Mouse (Mus musculus) G1E (cell line): ENCODE results near the gene Gdf3. TPM values are rescaled to one million over a fixed set of nuclear protein-coding genes. Genes with fewer than 3 reads are reported as not detected.
A peak's percentile ranks its signal among the peaks of the same experiment; 100 is the strongest.

Experiments
- ATAC-seq: 2 replicates; pipeline ENCODE4 v1.8.0; 2016; ENCODE audit warnings: mild to moderate bottlenecking; ENCODE audit not compliant: insufficient number of reproducible peaks, poor library complexity, low FRiP score, severe bottlenecking; ENCODE audit errors: extremely low read depth
- DNase-seq: peaks from one replicate; pipeline ENCODE4 v3.0.0; 2012; ENCODE audit warnings: low spot score
- H3K27me3 ChIP-seq: 2 replicates; pipeline ENCODE4 v1.6.1; 2012; ENCODE audit warnings: mild to moderate bottlenecking, low read length, inconsistent platforms; ENCODE audit not compliant: insufficient read depth
- H3K36me3 ChIP-seq: replicated peaks from 2 replicates; pipeline ENCODE3; 2012; ENCODE audit warnings: mild to moderate bottlenecking, inconsistent platforms
- H3K4me1 ChIP-seq: 2 replicates; pipeline ENCODE4 v1.6.1; 2012; ENCODE audit warnings: low read depth, low read length, inconsistent platforms, mixed read lengths; ENCODE audit not compliant: insufficient read depth
- H3K4me3 ChIP-seq: 2 replicates; pipeline ENCODE4 v1.5.1; 2012; ENCODE audit warnings: low read depth, mild to moderate bottlenecking, inconsistent platforms, low read length, moderate library complexity, mixed read lengths
- H3K9me3 ChIP-seq: replicated peaks from 2 replicates; pipeline ENCODE4 v1.6.1; 2012; ENCODE audit warnings: inconsistent platforms
- CTCF ChIP-seq: IDR thresholded peaks from 2 replicates; pipeline ENCODE4 v1.5.1; 2012; ENCODE audit warnings: low read depth, low read length, inconsistent platforms, mixed read lengths
- GATA1 ChIP-seq: IDR thresholded peaks from 2 replicates; pipeline ENCODE4 v1.6.1; 2012; ENCODE audit warnings: borderline replicate concordance, low read length, inconsistent platforms, mixed read lengths
- GATA2 ChIP-seq: IDR thresholded peaks from 2 replicates; pipeline ENCODE4 v1.6.1; 2012; ENCODE audit warnings: low read depth, low read length, inconsistent platforms, borderline replicate concordance
- TAL1 ChIP-seq: conservative IDR thresholded peaks from 2 replicates; pipeline ENCODE4 v1.6.1; 2012; ENCODE audit warnings: low read depth, low read length, inconsistent platforms, mixed read lengths
- polyA plus RNA-seq: library from polyadenylated mRNA; stranded (reverse); fragments of >175 nt; gene quantifications from 2 replicates; pipeline ENCODE4 v1.2.3, GENCODE M21; 2012
- total RNA-seq, 2 experiments: library from RNA; stranded (forward) in 1 of 2; stranded (reverse) in 1 of 2; fragments of 200-1000 nt in 1 of 2; fragments of >200 nt in 1 of 2; fragmentation: Nextera tagmentation in 1 of 2; gene quantifications; 2 replicates each; pipeline ENCODE4 v1.2.3; 2014 to 2017

The Gdf3 gene
- total and polyA plus RNA-seq, 3 experiments = 0.04 to 0.05 TPM; not detected in 1

DNA sequence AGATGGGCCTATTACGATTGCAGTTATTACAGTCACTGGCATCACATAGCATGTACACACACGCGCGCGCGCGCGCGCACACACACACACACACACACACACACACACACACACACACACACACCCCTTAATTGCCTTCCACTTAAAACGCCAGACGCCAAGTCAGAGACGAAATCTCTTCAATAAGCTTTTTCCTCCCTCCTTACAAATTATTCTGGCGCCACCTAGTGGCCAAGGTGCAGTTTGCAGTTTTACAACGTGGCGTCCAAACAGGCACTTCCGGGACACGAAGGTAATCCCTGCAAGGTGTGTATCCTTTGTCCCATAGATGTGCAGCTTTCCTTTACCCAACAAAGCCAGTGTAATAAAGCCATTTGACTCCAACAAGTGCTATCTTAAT, 49.5 kb downstream of the Gdf3 start:
- H3K4me1 ChIP-seq = peaks cover 18% of the 10 kb centered on the region
- no peaks in the 10 kb centered on the region for H3K36me3 ChIP-seq
- ATAC-seq (peak; percentile 54), DNase-seq (peak; percentile 62)
- H3K4me3 ChIP-seq = no peak overlapping the region
- peaks cover 14% of the 10 kb centered on the region for H3K27me3 ChIP-seq
- H3K9me3 ChIP-seq = no peaks in the 10 kb centered on the region
- TF ChIP-seq GATA2 (no peak), TAL1 (no peak), CTCF (peak; percentile 52)

DNA sequence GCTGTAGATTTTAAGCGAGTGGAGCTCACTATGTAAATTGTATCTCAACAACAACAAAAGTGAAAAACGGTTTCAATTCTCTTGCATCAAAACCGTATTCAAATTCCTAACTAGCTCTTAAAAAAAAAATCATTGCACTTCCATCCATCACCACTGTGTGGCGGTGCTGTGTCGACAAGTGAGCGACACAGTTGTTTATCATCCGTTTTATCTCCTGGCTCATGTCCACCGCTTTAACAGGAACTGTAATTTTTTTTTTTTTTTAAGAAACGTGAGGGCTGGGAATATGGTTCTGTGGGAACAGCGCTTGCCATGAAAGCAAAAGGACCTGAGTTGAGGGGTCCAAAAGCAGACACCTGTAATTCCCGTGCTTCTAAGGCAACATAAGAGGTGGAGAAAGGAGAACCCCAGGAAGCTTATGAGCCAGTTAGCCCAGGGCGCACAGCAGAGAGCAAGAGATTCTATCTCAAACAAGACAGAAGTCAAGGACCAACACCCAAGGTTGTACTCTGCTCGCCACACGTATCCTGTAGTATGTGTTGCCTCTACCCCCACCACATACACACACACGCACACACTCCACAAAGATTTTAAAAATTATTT, 52.8 kb downstream of the Gdf3 start:
- DNase-seq = peak; percentile 32
- ATAC-seq = no peak
- no peak for TF ChIP-seq GATA2
- peak; percentile 40; the same call in 1 of the 2 replicates for TF ChIP-seq CTCF
- no peak for TF ChIP-seq GATA1
- no peak for TF ChIP-seq TAL1
- peaks cover 16% of the 10 kb centered on the region for H3K4me1 ChIP-seq
- H3K27me3 ChIP-seq = peaks cover 18% of the 10 kb centered on the region
- H3K4me3 ChIP-seq = no peak overlapping the region
- H3K36me3 ChIP-seq = no peaks in the 10 kb centered on the region
- no peaks in the 10 kb centered on the region for H3K9me3 ChIP-seq

Other genes starting within 250 kb of the Gdf3 start
- gene Rimklb, start 111.3 kb downstream of the Gdf3 start, total RNA-seq (2014; fragmentation: Nextera tagmentation) = not detected in 2 replicates
- 0.05 and 0.06 TPM in 2 replicates for gene Rimklb, start 111.3 kb downstream of the Gdf3 start, total RNA-seq (2017)
- gene Rimklb, start 111.3 kb downstream of the Gdf3 start, polyA plus RNA-seq = 0.01 and 0.04 TPM in 2 replicates
- not detected in 2 replicates for gene Mfap5, start 104.2 kb downstream of the Gdf3 start, total RNA-seq (2014; fragmentation: Nextera tagmentation)
- gene Mfap5, start 104.2 kb downstream of the Gdf3 start, total RNA-seq (2017) = 0.06 and 0.11 TPM in 2 replicates
- gene Mfap5, start 104.2 kb downstream of the Gdf3 start, polyA plus RNA-seq = not detected in 2 replicates
- not detected in 2 replicates for gene Aicda, start 56.3 kb downstream of the Gdf3 start, total RNA-seq (2014; fragmentation: Nextera tagmentation)
- not detected in 2 replicates for gene Aicda, start 56.3 kb downstream of the Gdf3 start, total RNA-seq (2017)
- not detected in 2 replicates for gene Aicda, start 56.3 kb downstream of the Gdf3 start, polyA plus RNA-seq
- 26.6 and 26.8 TPM in 2 replicates for gene Apobec1, start 7.6 kb downstream of the Gdf3 start, total RNA-seq (2014; fragmentation: Nextera tagmentation)
- 7.0 and 7.2 TPM in 2 replicates for gene Apobec1, start 7.6 kb downstream of the Gdf3 start, total RNA-seq (2017)
- 0.43 and 0.51 TPM in 2 replicates for gene Apobec1, start 7.6 kb downstream of the Gdf3 start, polyA plus RNA-seq
- gene Dppa3, start 16.3 kb upstream of the Gdf3 start, total RNA-seq (2014; fragmentation: Nextera tagmentation) = not detected in 2 replicates
- gene Dppa3, start 16.3 kb upstream of the Gdf3 start, total RNA-seq (2017) = not detected in 2 replicates
- gene Dppa3, start 16.3 kb upstream of the Gdf3 start, polyA plus RNA-seq = not detected in 2 replicates
- gene Nanog, start 97.4 kb upstream of the Gdf3 start, total RNA-seq (2014; fragmentation: Nextera tagmentation) = not detected in 2 replicates
- 0.12 and 0.27 TPM in 2 replicates for gene Nanog, start 97.4 kb upstream of the Gdf3 start, total RNA-seq (2017)
- not detected in 2 replicates for gene Nanog, start 97.4 kb upstream of the Gdf3 start, polyA plus RNA-seq
- 375 and 431 TPM in 2 replicates for gene Slc2a3, start 191.6 kb upstream of the Gdf3 start, total RNA-seq (2014; fragmentation: Nextera tagmentation)
- 371 and 387 TPM in 2 replicates for gene Slc2a3, start 191.6 kb upstream of the Gdf3 start, total RNA-seq (2017)
- gene Slc2a3, start 191.6 kb upstream of the Gdf3 start, polyA plus RNA-seq = 73.2 and 97.6 TPM in 2 replicates
- 24.3 and 27.8 TPM in 2 replicates for gene Foxj2, start 209.8 kb upstream of the Gdf3 start, total RNA-seq (2014; fragmentation: Nextera tagmentation)
- gene Foxj2, start 209.8 kb upstream of the Gdf3 start, total RNA-seq (2017) = 3.9 and 4.0 TPM in 2 replicates
- gene Foxj2, start 209.8 kb upstream of the Gdf3 start, polyA plus RNA-seq = 18.6 and 20.5 TPM in 2 replicates
- not detected in 2 replicates for gene C3ar1, start 246.1 kb upstream of the Gdf3 start, total RNA-seq (2014; fragmentation: Nextera tagmentation)
- 0.23 and 0.38 TPM in 2 replicates for gene C3ar1, start 246.1 kb upstream of the Gdf3 start, total RNA-seq (2017)
- not detected in 2 replicates for gene C3ar1, start 246.1 kb upstream of the Gdf3 start, polyA plus RNA-seq